Mouse (Mus musculus) hindbrain, postnatal 0 days (tissue): ENCODE measurements around the gene Chmp1a. TPM values are rescaled to one million over a fixed set of nuclear protein-coding genes. Genes with fewer than 3 reads are reported as not detected.

Source experiments
- ATAC-seq: fragments of 200-750 bp; cut with Nextera tagmentation; 2 replicates; pipeline ENCODE4 v1.8.0; 2017; ENCODE audit warnings: mild to moderate bottlenecking, moderate TSS enrichment, moderate library complexity
- DNase-seq: peaks from one replicate; pipeline ENCODE4 v3.0.0-alpha.2; 2015; ENCODE audit warnings: low spot score
- H3K27ac ChIP-seq: fragments of 300-500 bp; sonication (generic); 2 replicates; pipeline ENCODE4 v1.5.1; 2014; ENCODE audit warnings: mild to moderate bottlenecking
- H3K27me3 ChIP-seq: fragments of 300-500 bp; sonication (generic); 2 replicates; pipeline ENCODE4 v1.6.1; 2014; ENCODE audit warnings: low read length, mixed read lengths; ENCODE audit not compliant: insufficient read depth
- H3K36me3 ChIP-seq: fragments of 300-500 bp; sonication (generic); 2 replicates; pipeline ENCODE4 v1.6.1; 2014; ENCODE audit warnings: low read length, mixed read lengths; ENCODE audit not compliant: insufficient read depth
- H3K4me1 ChIP-seq: fragments of 300-500 bp; sonication (generic); 2 replicates; pipeline ENCODE4 v1.6.1; 2014; ENCODE audit warnings: antibody characterized with exemption, low read length, mixed read lengths; ENCODE audit not compliant: insufficient read depth
- H3K4me2 ChIP-seq: fragments of 300-500 bp; sonication (generic); 2 replicates; pipeline ENCODE4 v1.6.1; 2014; ENCODE audit warnings: low read depth, mild to moderate bottlenecking, low read length, moderate library complexity, mixed read lengths
- H3K4me3 ChIP-seq: fragments of 300-500 bp; sonication (generic); 2 replicates; pipeline ENCODE4 v1.5.1; 2014; ENCODE audit warnings: low read length
- H3K9ac ChIP-seq: fragments of 300-500 bp; sonication (generic); replicated peaks from 2 replicates; pipeline ENCODE4 v1.6.1; 2014; ENCODE audit warnings: mild to moderate bottlenecking, low read length, moderate library complexity, mixed read lengths
- H3K9me3 ChIP-seq: fragments of 300-500 bp; sonication (generic); 2 replicates; pipeline ENCODE4 v1.6.1; 2016; ENCODE audit warnings: low read length, mixed read lengths
- CTCF ChIP-seq: IDR thresholded peaks from 2 replicates; pipeline ENCODE4 v1.5.1; 2016; ENCODE audit warnings: antibody characterized with exemption, control low read depth, low read depth
- WGBS: fragments of 180-500 bp; shearing (Covaris S2); extraction: QIAGEN DNeasy Blood & Tissue Kit; methylation state at CpG from one replicate; pipeline ENCODE4 v1.1.7; 2014; 5-methylcytosine and 5-hydroxymethylcytosine counted together
- polyA plus RNA-seq: library from polyadenylated mRNA; unstranded; fragments of >200 nt; fragmentation: Nextera tagmentation; extraction: Ambion mirVana; gene quantifications from 2 replicates; pipeline ENCODE4 v1.2.1, GENCODE M21; 2015
- total RNA-seq: library from RNA; depleted of rRNA; stranded (reverse); fragments of >200 nt; gene quantifications from 2 replicates; pipeline ENCODE4 v1.2.3, GENCODE M21; 2014; rRNA removed

Chmp1a gene
- total and polyA plus RNA-seq, 2 experiments from 2014 or later, result 194 to 208 TPM

GRCm38 (mm10) chr8:123156070-123156773 is 56.3 kb downstream of the Chmp1a start:
- DNase-seq, result no peak
- WGBS, result 76% methylated on average over 9 of the region's 9 CpGs
- no peak overlapping the region for H3K9ac ChIP-seq

GRCm38 (mm10) chr8:123155177-123155576 is 57.4 kb downstream of the Chmp1a start:
- peak; percentile 51; the same call in 1 of the 2 replicates for ATAC-seq

More at GRCm38 (mm10) chr8:123156070-123156773, 56.3 kb downstream of the Chmp1a start:
- Histone ChIP-seq H3K27ac (no peak overlapping the region), H3K4me3 (no peak overlapping the region), H3K9me3 (no peaks in the 10 kb centered on the region), H3K27me3 (no peaks in the 10 kb centered on the region), H3K36me3 (no peaks in the 10 kb centered on the region), H3K4me1 (no peaks in the 10 kb centered on the region), H3K4me2 (no peak overlapping the region)
- no peak for TF ChIP-seq CTCF
- ATAC-seq, result no peak

More at GRCm38 (mm10) chr8:123155177-123155576, 57.4 kb downstream of the Chmp1a start:
- Histone ChIP-seq H3K27ac (no peak overlapping the region), H3K4me2 (no peak overlapping the region), H3K4me1 (no peaks in the 10 kb centered on the region), H3K9ac (no peak overlapping the region), H3K9me3 (no peaks in the 10 kb centered on the region), H3K27me3 (no peaks in the 10 kb centered on the region), H3K4me3 (no peak overlapping the region), H3K36me3 (no peaks in the 10 kb centered on the region)
- no peak for DNase-seq
- peak; percentile 68 for TF ChIP-seq CTCF
- WGBS, result 85% methylated on average over 5 of the region's 5 CpGs

Other genes with a start within 250 kb of the Chmp1a start
- 89.9 and 96.6 TPM in 2 replicates for gene Ankrd11, start 170.5 kb downstream of the Chmp1a start, total RNA-seq
- 74.4 and 75.9 TPM in 2 replicates for gene Ankrd11, start 170.5 kb downstream of the Chmp1a start, polyA plus RNA-seq
- 45.1 and 52.7 TPM in 2 replicates for gene Spg7, start 149.8 kb downstream of the Chmp1a start, total RNA-seq
- gene Spg7, start 149.8 kb downstream of the Chmp1a start, polyA plus RNA-seq, result 49.7 and 51.6 TPM in 2 replicates
- 2,723 and 2,758 TPM in 2 replicates for gene Rpl13, start 110.4 kb downstream of the Chmp1a start, total RNA-seq
- 808 and 861 TPM in 2 replicates for gene Rpl13, start 110.4 kb downstream of the Chmp1a start, polyA plus RNA-seq
- gene Cpne7, start 95.4 kb downstream of the Chmp1a start, total RNA-seq, result 16.5 and 21.2 TPM in 2 replicates
- 11.9 and 13.4 TPM in 2 replicates for gene Cpne7, start 95.4 kb downstream of the Chmp1a start, polyA plus RNA-seq
- 2.9 and 3.7 TPM in 2 replicates for gene Sult5a1, start 54.4 kb downstream of the Chmp1a start, total RNA-seq
- gene Sult5a1, start 54.4 kb downstream of the Chmp1a start, polyA plus RNA-seq, result 2.7 and 2.9 TPM in 2 replicates
- 1.2 and 1.8 TPM in 2 replicates for gene Dpep1, start 26.5 kb downstream of the Chmp1a start, total RNA-seq
- 0.84 and 1.0 TPM in 2 replicates for gene Dpep1, start 26.5 kb downstream of the Chmp1a start, polyA plus RNA-seq
- 3.3 and 5.5 TPM in 2 replicates for gene Spata33, start 69 bp upstream of the Chmp1a start, total RNA-seq
- gene Spata33, start 69 bp upstream of the Chmp1a start, polyA plus RNA-seq, result 8.0 and 8.3 TPM in 2 replicates
- 56.1 and 91.8 TPM in 2 replicates for gene Cdk10, start 12.1 kb upstream of the Chmp1a start, total RNA-seq
- 52.9 and 56.3 TPM in 2 replicates for gene Cdk10, start 12.1 kb upstream of the Chmp1a start, polyA plus RNA-seq
- 19.4 and 21.2 TPM in 2 replicates for gene Spata2l, start 23.5 kb upstream of the Chmp1a start, total RNA-seq
- 13.4 and 15.8 TPM in 2 replicates for gene Spata2l, start 23.5 kb upstream of the Chmp1a start, polyA plus RNA-seq
- 42.4 and 42.9 TPM in 2 replicates for gene Zfp276, start 41.4 kb upstream of the Chmp1a start, total RNA-seq
- 16.9 and 17.5 TPM in 2 replicates for gene Zfp276, start 41.4 kb upstream of the Chmp1a start, polyA plus RNA-seq
- 91.6 and 92.3 TPM in 2 replicates for gene Vps9d1, start 41.6 kb upstream of the Chmp1a start, total RNA-seq
- gene Vps9d1, start 41.6 kb upstream of the Chmp1a start, polyA plus RNA-seq, result 57.5 and 59.9 TPM in 2 replicates
- gene Fanca, start 105.8 kb upstream of the Chmp1a start, total RNA-seq, result 9.5 and 13.5 TPM in 2 replicates
- 5.8 TPM in 2 replicates for gene Fanca, start 105.8 kb upstream of the Chmp1a start, polyA plus RNA-seq
- gene Spire2, start 120.0 kb upstream of the Chmp1a start, total RNA-seq, result 34.0 and 34.5 TPM in 2 replicates
- 24.7 and 25.4 TPM in 2 replicates for gene Spire2, start 120.0 kb upstream of the Chmp1a start, polyA plus RNA-seq
- gene Tcf25, start 161.0 kb upstream of the Chmp1a start, total RNA-seq, result 540 and 551 TPM in 2 replicates
- 407 and 411 TPM in 2 replicates for gene Tcf25, start 161.0 kb upstream of the Chmp1a start, polyA plus RNA-seq
- not detected in 2 replicates for gene Mc1r, start 194.3 kb upstream of the Chmp1a start, total RNA-seq
- gene Mc1r, start 194.3 kb upstream of the Chmp1a start, polyA plus RNA-seq, result 0.05 and 0.08 TPM in 2 replicates
- gene Tubb3, start 198.7 kb upstream of the Chmp1a start, total RNA-seq, result 3,792 and 3,923 TPM in 2 replicates
- gene Tubb3, start 198.7 kb upstream of the Chmp1a start, polyA plus RNA-seq, result 1,431 and 1,610 TPM in 2 replicates
- gene Def8, start 210.8 kb upstream of the Chmp1a start, total RNA-seq, result 46.3 and 62.7 TPM in 2 replicates
- 37.9 and 38.8 TPM in 2 replicates for gene Def8, start 210.8 kb upstream of the Chmp1a start, polyA plus RNA-seq